Mouse (Mus musculus): ENCODE data around the gene Fam163a. TPM values are rescaled to one million over a fixed set of nuclear protein-coding genes. Genes with fewer than 3 reads are reported as not detected.

Gene Fam163a
- polyA plus RNA-seq, 1 experiment from 2014 or later: 1.8 TPM

DNA sequence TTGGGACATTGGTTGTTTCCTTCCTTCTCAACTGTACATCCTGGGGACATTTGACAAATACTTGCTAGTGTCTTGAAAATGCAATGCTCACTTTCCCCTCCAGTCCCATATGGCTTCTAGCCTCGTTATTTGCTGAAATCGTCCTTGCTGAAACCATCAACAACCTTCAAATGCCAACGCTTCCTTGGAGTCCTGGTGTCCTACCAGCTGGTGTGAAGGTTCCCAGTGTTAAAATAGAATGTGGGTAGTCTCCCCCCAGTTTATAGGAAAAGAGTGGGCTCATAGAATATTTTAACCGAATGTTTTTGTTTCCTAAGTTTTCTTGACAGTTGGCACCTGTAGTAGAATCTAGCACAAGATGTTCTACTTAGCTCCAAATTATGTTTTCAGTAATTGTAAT is 7.2 kb downstream of the Fam163a start:
- 72% methylated on average over 4 of the region's 4 CpGs for WGBS
- no peak for ATAC-seq (replicated peaks; ENCODE audit: insufficient number of reproducible peaks, insufficient read depth, low FRiP score, low read depth)
- H3K4me3 ChIP-seq: no peak overlapping the region
- no peaks in the 10 kb centered on the region for H3K36me3 ChIP-seq
- H3K4me1 ChIP-seq (replicated peaks): peaks cover 5% of the 10 kb centered on the region; the same call in 1 of the 2 replicates
- H3K27ac ChIP-seq: no peak overlapping the region
- no peak overlapping the region for H3K9ac ChIP-seq
- H3K27me3 ChIP-seq: peaks cover 4% of the 10 kb centered on the region
- H3K9me3 ChIP-seq (replicated peaks): no peaks in the 10 kb centered on the region
- no peak overlapping the region for H3K4me2 ChIP-seq

DNA sequence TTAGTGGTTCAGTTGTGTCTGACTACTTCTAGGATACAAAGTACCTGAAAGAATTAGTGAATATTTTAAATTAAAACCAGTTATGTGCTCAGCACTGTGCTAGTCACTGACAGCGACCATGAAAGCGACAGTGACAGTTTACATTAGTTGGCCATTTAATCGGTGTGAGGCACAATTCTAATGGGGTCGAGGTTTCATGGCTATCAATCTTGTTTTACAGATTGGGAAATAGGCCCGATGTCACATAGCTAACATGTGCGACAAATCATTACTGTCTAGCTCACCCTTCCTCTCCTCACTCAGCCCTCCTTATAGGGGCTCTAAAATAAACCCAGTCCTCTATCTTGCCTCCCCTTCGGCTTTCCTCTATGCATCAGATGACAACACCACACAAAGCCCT is 11.5 kb downstream of the Fam163a start:
- ATAC-seq (replicated peaks; ENCODE audit: insufficient number of reproducible peaks, insufficient read depth, low FRiP score, low read depth): no peak
- no peak overlapping the region for H3K4me3 ChIP-seq
- WGBS: 71% methylated on average over 7 of the region's 7 CpGs
- H3K9ac ChIP-seq: no peak overlapping the region
- H3K4me2 ChIP-seq: no peak overlapping the region
- H3K27me3 ChIP-seq: no peaks in the 10 kb centered on the region
- H3K27ac ChIP-seq: no peak overlapping the region
- no peaks in the 10 kb centered on the region for H3K36me3 ChIP-seq
- no peaks in the 10 kb centered on the region for H3K9me3 ChIP-seq (replicated peaks)
- H3K4me1 ChIP-seq (replicated peaks): peaks cover 12% of the 10 kb centered on the region

DNA sequence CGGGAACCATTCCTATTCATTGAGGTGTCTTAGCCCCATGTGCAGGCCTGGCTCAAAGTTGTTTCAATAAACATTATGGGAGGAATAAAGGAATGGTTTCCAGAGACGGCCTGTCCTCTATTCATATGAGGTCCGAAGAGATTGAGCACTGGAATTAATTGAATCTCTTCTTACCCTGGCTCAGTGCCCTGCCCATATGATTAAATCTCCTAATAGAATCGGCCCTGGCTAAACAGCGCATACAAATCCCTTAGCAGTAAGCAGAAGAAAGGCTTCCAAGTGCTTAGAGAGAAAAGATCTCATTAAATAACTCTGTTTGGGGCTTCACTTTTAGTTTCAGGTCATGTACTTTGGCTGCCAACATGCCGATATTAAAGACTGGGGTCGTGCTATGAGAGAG is 12.0 kb downstream of the Fam163a start:
- no peak for ATAC-seq (replicated peaks; ENCODE audit: insufficient number of reproducible peaks, insufficient read depth, low FRiP score, low read depth)
- Histone ChIP-seq H3K36me3 (no peaks in the 10 kb centered on the region), H3K9me3 (replicated peaks) (no peaks in the 10 kb centered on the region), H3K9ac (no peak overlapping the region), H3K4me2 (no peak overlapping the region), H3K27me3 (no peaks in the 10 kb centered on the region), H3K4me3 (no peak overlapping the region), H3K4me1 (replicated peaks) (peaks cover 13% of the 10 kb centered on the region), H3K27ac (no peak overlapping the region)
- WGBS: 84% methylated on average over 7 of the region's 7 CpGs

DNA sequence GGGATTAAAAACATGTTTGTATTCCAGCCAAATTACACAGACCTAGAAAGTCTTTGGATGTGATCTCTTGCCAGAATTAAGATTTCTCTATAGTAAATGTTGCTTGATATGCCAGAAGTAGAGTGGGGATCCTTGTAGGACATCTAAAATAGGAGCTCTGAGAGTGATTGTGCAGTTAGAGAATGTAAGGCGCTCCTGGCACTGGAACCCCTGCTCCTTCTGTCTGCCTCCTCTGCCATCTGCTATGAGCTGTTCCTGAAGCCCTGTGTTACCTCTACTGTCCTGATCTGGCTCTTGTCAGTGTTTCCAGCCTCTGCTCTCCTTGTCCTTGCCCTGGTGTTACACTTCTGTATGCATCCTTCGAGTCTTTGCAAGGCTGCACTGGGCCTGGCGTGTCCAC is 18.2 kb downstream of the Fam163a start:
- WGBS: 91% methylated on average over 3 of the region's 3 CpGs
- H3K36me3 ChIP-seq: no peaks in the 10 kb centered on the region

DNA sequence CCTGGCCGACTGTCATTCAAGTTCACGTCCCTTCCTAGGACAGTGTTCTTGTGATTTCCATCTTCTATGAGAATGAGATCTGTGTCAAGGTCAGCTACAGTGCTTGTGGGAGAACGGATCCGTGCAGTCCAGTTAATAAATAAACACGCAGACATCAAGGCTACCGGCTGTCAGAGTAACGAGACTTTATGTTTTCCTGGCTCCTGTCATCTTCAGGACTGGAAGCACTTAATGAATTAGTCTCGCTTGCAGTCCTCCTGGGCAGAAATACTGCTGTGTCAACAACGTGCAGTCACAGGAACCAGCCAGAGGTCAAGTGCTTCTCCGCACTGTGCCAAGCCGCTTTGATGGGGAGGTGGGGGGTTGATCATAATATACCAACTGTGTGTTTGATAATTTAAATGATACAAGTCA is 20.7 kb downstream of the Fam163a start:
- H3K36me3 ChIP-seq: no peaks in the 10 kb centered on the region
- peaks cover 47% of the 10 kb centered on the region for H3K4me1 ChIP-seq (replicated peaks)
- H3K27ac ChIP-seq: peak overlapping the region; percentile 32
- H3K4me2 ChIP-seq: peak overlapping the region; percentile 9; the same call in 1 of the 2 replicates
- H3K9me3 ChIP-seq (replicated peaks): no peaks in the 10 kb centered on the region
- no peak for ATAC-seq (replicated peaks; ENCODE audit: insufficient number of reproducible peaks, insufficient read depth, low FRiP score, low read depth)
- no peak overlapping the region for H3K4me3 ChIP-seq
- no peak overlapping the region; the same call in 1 of the 2 replicates for H3K9ac ChIP-seq
- H3K27me3 ChIP-seq: no peaks in the 10 kb centered on the region
- 17% methylated on average over 11 of the region's 11 CpGs for WGBS

More for the DNA sequence above, 18.2 kb downstream of the Fam163a start:
- H3K27ac ChIP-seq: no peak overlapping the region
- H3K27me3 ChIP-seq: no peaks in the 10 kb centered on the region
- H3K4me1 ChIP-seq (replicated peaks): peaks cover 33% of the 10 kb centered on the region
- ATAC-seq (replicated peaks; ENCODE audit: insufficient number of reproducible peaks, insufficient read depth, low FRiP score, low read depth): no peak
- H3K9me3 ChIP-seq (replicated peaks): no peaks in the 10 kb centered on the region
- H3K4me2 ChIP-seq: no peak overlapping the region
- no peak overlapping the region for H3K9ac ChIP-seq
- H3K4me3 ChIP-seq: no peak overlapping the region

DNA sequence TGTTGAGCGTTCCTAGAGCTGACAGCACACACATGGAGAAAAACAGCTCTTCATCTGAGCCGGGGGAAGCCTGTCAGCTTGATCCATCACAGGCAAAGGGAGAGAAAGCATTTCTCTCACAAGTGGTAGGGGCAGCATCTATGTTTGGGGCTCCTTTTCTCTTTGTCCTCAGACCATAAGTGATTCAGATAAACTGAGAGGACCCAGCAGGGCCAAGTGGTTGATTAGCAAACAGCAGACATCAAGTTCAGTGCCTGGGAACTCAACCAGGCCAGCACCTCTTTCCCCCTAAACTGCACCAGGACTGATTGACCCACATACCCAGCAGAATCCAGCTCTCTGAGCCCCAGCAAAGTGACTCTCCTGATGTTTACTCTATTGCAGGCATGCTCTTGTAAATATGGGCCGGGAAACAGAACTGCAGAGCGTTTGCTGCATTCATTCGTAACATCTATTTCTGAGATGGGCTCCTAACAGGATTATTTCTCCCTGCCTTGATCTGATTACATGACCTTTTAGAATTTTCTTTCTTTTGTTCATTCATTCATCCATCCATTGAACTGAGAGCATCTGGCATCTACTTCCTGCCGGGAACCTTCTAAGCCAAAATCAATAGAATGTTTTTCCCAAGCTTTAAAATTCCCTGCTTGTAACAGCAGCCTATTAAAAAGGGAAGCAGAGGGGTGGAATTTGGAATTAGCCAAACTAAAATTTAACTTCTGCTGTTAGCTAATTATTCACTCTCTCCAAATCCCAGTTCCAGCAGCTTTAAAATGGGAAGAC is 21.5 kb downstream of the Fam163a start:
- no peak overlapping the region for H3K4me3 ChIP-seq
- peak overlapping the region; percentile 55 for H3K27ac ChIP-seq
- no peaks in the 10 kb centered on the region for H3K9me3 ChIP-seq (replicated peaks)
- H3K9ac ChIP-seq: no peak overlapping the region
- 41% methylated on average over 6 of the region's 6 CpGs for WGBS
- H3K36me3 ChIP-seq: no peaks in the 10 kb centered on the region
- H3K27me3 ChIP-seq: no peaks in the 10 kb centered on the region
- no peak overlapping the region; the same call in 1 of the 2 replicates for H3K4me2 ChIP-seq
- no peak; the same call in 1 of the 2 replicates for ATAC-seq (replicated peaks; ENCODE audit: insufficient number of reproducible peaks, insufficient read depth, low FRiP score, low read depth)
- H3K4me1 ChIP-seq (replicated peaks): peaks cover 40% of the 10 kb centered on the region

DNA sequence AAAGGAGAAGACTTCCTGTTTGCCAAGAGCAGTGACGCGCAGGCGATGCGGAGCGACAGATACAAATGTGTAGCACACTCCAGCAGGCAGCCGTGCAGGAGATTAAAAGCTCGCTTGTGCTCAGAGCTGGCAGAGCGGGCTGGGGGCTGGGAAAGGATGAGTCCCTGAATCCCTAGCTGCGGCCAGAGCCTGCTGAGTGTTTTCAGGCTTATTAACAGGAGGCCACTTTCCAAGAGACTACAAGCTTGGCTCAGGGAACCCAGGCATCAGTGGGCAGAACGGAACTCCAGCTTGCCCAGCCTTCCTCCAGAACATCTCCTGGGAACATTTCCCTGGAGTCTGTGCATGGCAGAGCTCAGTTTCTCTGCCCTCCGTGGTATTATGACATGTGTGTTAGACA is 25.0 kb downstream of the Fam163a start:
- 20% methylated on average over 11 of the region's 11 CpGs for WGBS
- Histone ChIP-seq H3K4me1 (replicated peaks) (peaks cover 38% of the 10 kb centered on the region), H3K27me3 (no peaks in the 10 kb centered on the region), H3K9ac (no peak overlapping the region), H3K4me3 (no peak overlapping the region), H3K4me2 (peak overlapping the region; percentile 24; the same call in 1 of the 2 replicates), H3K27ac (peak overlapping the region; percentile 11; the same call in 1 of the 2 replicates), H3K36me3 (no peaks in the 10 kb centered on the region), H3K9me3 (replicated peaks) (no peaks in the 10 kb centered on the region)
- peak; percentile 40; the same call in 1 of the 2 replicates for ATAC-seq (replicated peaks; ENCODE audit: insufficient number of reproducible peaks, insufficient read depth, low FRiP score, low read depth)

DNA sequence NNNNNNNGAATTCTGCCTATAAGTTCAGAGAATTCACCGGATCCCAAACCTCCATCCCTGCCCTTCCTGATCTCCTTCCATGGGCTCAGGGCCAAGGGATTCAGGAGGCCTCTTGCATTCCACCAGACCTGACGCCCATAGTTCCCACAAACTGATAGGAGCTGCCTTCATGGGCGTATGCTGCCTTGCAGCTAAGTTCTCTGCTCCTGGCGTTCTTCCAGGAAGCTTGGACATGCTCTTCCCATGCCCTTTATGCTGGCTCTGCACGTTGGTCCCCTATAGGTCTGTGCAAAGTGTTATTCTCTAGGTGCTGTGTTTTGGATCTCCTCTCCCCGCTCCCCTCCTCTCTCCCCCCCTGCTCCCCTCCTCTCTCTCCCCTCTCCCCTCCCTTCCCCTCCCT is 36.1 kb downstream of the Fam163a start:
- peak overlapping the region; percentile 67 for H3K27ac ChIP-seq
- H3K4me2 ChIP-seq: peak overlapping the region; percentile 30; the same call in 1 of the 2 replicates
- H3K4me3 ChIP-seq: no peak overlapping the region
- H3K4me1 ChIP-seq (replicated peaks): peaks cover 21% of the 10 kb centered on the region
- peak; percentile 83; the same call in 1 of the 2 replicates for ATAC-seq (replicated peaks; ENCODE audit: insufficient number of reproducible peaks, insufficient read depth, low FRiP score, low read depth)
- H3K9me3 ChIP-seq (replicated peaks): no peaks in the 10 kb centered on the region
- H3K36me3 ChIP-seq: no peaks in the 10 kb centered on the region
- WGBS: 13% methylated on average over 6 of the region's 6 CpGs
- no peaks in the 10 kb centered on the region for H3K27me3 ChIP-seq
- no peak overlapping the region for H3K9ac ChIP-seq

DNA sequence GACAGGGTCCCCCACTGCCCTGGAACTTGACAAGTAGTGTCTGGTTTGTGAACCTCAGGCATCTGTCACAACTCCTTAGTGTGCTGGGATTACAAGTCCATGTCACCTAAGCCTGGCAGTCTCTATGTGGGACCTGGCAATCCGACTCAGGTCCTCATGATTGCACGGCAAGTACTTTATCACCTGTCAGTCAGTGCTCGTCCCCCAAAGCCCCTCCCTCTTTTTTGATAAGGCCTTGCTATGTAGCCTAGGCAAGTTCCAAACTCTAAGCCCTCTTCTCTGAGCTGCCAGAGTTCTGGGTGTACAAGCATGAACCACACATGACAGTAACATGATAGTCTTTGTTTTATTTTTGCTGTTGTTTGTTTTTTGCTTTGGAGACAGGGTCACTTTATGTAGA is 88.1 kb downstream of the Fam163a start:
- H3K9me3 ChIP-seq (replicated peaks): no peaks in the 10 kb centered on the region
- no peak overlapping the region for H3K4me3 ChIP-seq
- no peak overlapping the region for H3K27ac ChIP-seq
- H3K4me1 ChIP-seq (replicated peaks): peaks cover 10% of the 10 kb centered on the region
- H3K9ac ChIP-seq: no peak overlapping the region
- H3K27me3 ChIP-seq: no peaks in the 10 kb centered on the region
- no peaks in the 10 kb centered on the region for H3K36me3 ChIP-seq
- 15% methylated on average over 3 of the region's 3 CpGs for WGBS
- no peak overlapping the region for H3K4me2 ChIP-seq
- ATAC-seq (replicated peaks; ENCODE audit: insufficient number of reproducible peaks, insufficient read depth, low FRiP score, low read depth): no peak

DNA sequence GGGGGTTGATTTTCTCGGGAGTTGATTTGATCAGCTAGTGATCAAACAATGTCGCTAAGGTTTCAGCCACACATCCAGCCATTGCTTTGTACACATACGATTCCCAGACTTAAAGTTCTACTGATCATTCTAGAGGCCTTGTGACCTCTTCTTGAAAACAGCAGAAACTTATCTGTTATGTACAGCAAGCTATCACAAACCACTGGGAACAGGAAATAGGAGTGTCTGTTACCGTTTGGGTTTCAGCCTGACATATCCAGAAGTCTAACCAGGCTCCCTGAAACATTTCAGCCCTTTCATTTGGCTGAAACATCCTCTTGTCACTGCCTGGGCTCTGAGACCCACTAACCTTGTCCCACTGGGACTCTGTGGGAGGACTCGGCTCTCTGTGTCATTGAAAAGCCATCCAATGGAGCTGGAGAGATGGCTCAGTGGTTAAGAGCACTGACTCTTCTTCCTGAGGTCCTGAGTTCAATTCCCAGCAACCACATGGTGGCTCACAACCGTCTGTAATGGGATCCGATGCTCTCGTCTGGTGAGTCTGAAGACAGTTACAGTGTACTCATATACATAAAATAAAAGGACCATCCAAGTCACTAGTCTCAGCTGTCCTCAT is 90.8 kb downstream of the Fam163a start:
- Histone ChIP-seq H3K27me3 (no peaks in the 10 kb centered on the region), H3K27ac (no peak overlapping the region), H3K4me2 (no peak overlapping the region), H3K9me3 (replicated peaks) (no peaks in the 10 kb centered on the region), H3K36me3 (no peaks in the 10 kb centered on the region), H3K9ac (no peak overlapping the region), H3K4me1 (replicated peaks) (peaks cover 10% of the 10 kb centered on the region), H3K4me3 (no peak overlapping the region)
- no peak for ATAC-seq (replicated peaks; ENCODE audit: insufficient number of reproducible peaks, insufficient read depth, low FRiP score, low read depth)
- WGBS: 64% methylated on average over 8 of the region's 8 CpGs

DNA sequence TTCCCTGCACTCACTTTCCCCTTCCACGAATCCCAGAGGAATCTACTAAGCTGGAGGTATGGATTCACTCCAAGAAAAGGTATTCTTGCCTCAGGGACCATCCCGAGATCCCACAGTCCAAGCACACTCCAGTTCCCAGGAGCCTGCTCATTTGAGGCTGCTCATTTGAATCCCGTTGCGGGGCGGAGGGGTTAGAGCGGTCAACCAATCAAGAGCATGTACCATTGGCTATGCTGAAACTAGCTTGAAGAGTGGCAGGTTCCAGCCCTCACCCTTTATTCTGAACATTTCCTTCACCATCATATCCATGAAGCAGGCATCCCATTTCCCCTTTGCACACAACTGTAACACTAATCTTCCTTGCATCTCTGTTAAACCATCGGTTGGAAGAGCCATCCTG is 92.7 kb downstream of the Fam163a start:
- H3K36me3 ChIP-seq: no peaks in the 10 kb centered on the region
- ATAC-seq (replicated peaks; ENCODE audit: insufficient number of reproducible peaks, insufficient read depth, low FRiP score, low read depth): no peak
- WGBS: 54% methylated on average over 7 of the region's 7 CpGs

More for the DNA sequence above, 92.7 kb downstream of the Fam163a start:
- Histone ChIP-seq H3K9me3 (replicated peaks) (no peaks in the 10 kb centered on the region), H3K9ac (no peak overlapping the region), H3K27ac (no peak overlapping the region), H3K4me2 (no peak overlapping the region), H3K4me1 (replicated peaks) (peaks cover 10% of the 10 kb centered on the region), H3K27me3 (no peaks in the 10 kb centered on the region), H3K4me3 (no peak overlapping the region)
